ENCODE assay signal across 17 mouse cellular contexts in genomic region chr12:83602285-83602684, GRCm38 (mm10).
"Had no signal": no experiment of that assay in that cellular context is flagged by ENCODE, and none has a peak within 500 bp of the region (broad histone marks: within the 10 kb centered on the region; RNA-seq: fewer than 3 reads in every experiment).

No protein-coding gene starts in this region.

- H3K4me2 ChIP-seq: limb, embryonic 15.5 days; liver, embryonic 15.5 days; lung, embryonic 15.5 days; midbrain, embryonic 11.5 days; midbrain, embryonic 13.5 days; midbrain, embryonic 15.5 days; neural tube, embryonic 12.5 days had no signal

- H3K9ac ChIP-seq: limb, embryonic 15.5 days; liver, embryonic 15.5 days; lung, embryonic 15.5 days; midbrain, embryonic 13.5 days; midbrain, embryonic 15.5 days; neural tube, embryonic 12.5 days had no signal

- DNase-seq: lung, adult 2 months; lung, postnatal 14 days; lung, postnatal 36 days; right cerebral cortex, postnatal 14 days; spleen, adult 18-20 months; thymus, postnatal 14 days; thymus, postnatal 36 days had no signal

- H3K4me1 ChIP-seq: limb, embryonic 15.5 days; lung, embryonic 15.5 days; midbrain, embryonic 13.5 days; midbrain, embryonic 15.5 days; neural tube, embryonic 12.5 days had no signal

- H3K36me3 ChIP-seq: limb, embryonic 15.5 days; liver, embryonic 15.5 days; lung, embryonic 15.5 days; midbrain, embryonic 13.5 days; midbrain, embryonic 15.5 days; neural tube, embryonic 12.5 days had no signal

- ATAC-seq: lung, postnatal 0 days; midbrain, embryonic 13.5 days; midbrain, embryonic 15.5 days had no signal

- H3K4me3 ChIP-seq: limb, embryonic 15.5 days; liver, embryonic 15.5 days; lung, embryonic 15.5 days; megakaryocyte, embryonic 14.5 days; midbrain, embryonic 13.5 days; midbrain, embryonic 15.5 days; neural tube, embryonic 12.5 days had no signal

- H3K27ac ChIP-seq: limb, embryonic 15.5 days; liver, embryonic 15.5 days; lung, embryonic 15.5 days; macrophage; midbrain, embryonic 13.5 days; midbrain, embryonic 15.5 days; neural tube, embryonic 12.5 days had no signal

- H3K9me3 ChIP-seq: limb, embryonic 15.5 days; liver, embryonic 15.5 days; lung, embryonic 15.5 days; midbrain, embryonic 13.5 days; midbrain, embryonic 15.5 days; neural tube, embryonic 12.5 days had no signal

- H3K27me3 ChIP-seq: limb, embryonic 15.5 days; liver, embryonic 15.5 days; lung, embryonic 15.5 days; megakaryocyte, embryonic 14.5 days; midbrain, embryonic 13.5 days; midbrain, embryonic 15.5 days; neural tube, embryonic 12.5 days had no signal
